Mouse (Mus musculus): ENCODE measurements at regions not wholly inside any gene's neighbourhood (a gene's known extent, or its start where the extent isn't known, plus 50 kb on each side); places are given as distances from the start of the nearest gene placed in this dataset.

DNA sequence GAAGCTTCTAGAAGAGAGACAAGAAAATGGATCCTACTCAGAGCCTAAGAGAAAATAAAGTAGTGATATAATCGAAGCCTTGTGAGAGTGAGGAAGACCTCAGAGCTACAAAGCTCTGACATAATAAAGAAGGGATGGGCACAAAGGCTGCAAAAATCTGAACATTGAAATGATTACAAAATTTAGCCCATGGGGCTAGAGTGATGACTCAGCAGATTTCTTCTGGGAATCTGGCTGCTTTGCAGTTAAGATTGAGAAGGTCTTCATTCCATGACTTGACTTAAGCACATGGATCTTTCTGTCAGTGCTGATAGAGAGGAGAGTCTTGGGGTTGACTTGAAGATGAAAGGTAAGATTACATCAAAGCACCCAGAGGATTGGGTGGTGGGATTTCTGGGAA lies 633.3 kb upstream of the Gm19410 start:
- no peak overlapping the region for H3K4me3 ChIP-seq (replicated peaks; ENCODE audit: control insufficient read depth, low read depth, low read length)
- H3K4me1 ChIP-seq (ENCODE audit: control insufficient read depth, insufficient read depth, low read length), result no peaks in the 10 kb centered on the region
- H3K27ac ChIP-seq (ENCODE audit: control insufficient read depth, insufficient read depth, low read depth, low read length, poor library complexity), result no peak overlapping the region
- WGBS, result 77% methylated on average over 1 of the region's 1 CpGs
- no peak for TF ChIP-seq CTCF (IDR thresholded peaks at IDR 0.05; ENCODE audit: control insufficient read depth, insufficient read depth, low read length)
- TF ChIP-seq POLR2A (IDR thresholded peaks at IDR 0.05; ENCODE audit: borderline replicate concordance, control insufficient read depth, low read depth, low read length), result no peak

DNA sequence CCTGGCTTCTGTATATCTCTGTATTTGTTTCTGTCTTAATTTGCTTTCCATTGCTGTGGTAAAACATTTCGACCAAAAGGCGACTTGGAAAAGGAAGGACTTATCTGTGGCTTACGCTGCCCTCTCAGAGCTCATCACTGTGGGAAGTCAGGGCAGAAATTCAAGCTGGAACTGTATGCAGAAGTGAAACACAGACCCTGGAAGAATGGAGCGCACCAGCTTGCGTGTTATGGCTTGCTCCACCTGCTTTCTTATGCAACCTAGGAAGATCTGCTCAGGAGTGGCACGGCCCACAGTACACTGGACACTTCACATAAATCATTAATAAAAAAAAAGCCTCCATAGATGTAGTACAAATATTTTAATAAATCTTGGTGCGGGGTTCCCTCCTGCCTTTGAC lies 630.0 kb upstream of the Gm19410 start:
- no peak overlapping the region for H3K27ac ChIP-seq (ENCODE audit: control insufficient read depth, insufficient read depth, low read depth, low read length, poor library complexity)
- TF ChIP-seq CTCF (IDR thresholded peaks at IDR 0.05; ENCODE audit: control insufficient read depth, insufficient read depth, low read length) (no peak), POLR2A (IDR thresholded peaks at IDR 0.05; ENCODE audit: borderline replicate concordance, control insufficient read depth, low read depth, low read length) (no peak)
- no peak overlapping the region for H3K4me3 ChIP-seq (replicated peaks; ENCODE audit: control insufficient read depth, low read depth, low read length)
- 51% methylated on average over 7 of the region's 7 CpGs for WGBS
- H3K4me1 ChIP-seq (ENCODE audit: control insufficient read depth, insufficient read depth, low read length), result no peaks in the 10 kb centered on the region

DNA sequence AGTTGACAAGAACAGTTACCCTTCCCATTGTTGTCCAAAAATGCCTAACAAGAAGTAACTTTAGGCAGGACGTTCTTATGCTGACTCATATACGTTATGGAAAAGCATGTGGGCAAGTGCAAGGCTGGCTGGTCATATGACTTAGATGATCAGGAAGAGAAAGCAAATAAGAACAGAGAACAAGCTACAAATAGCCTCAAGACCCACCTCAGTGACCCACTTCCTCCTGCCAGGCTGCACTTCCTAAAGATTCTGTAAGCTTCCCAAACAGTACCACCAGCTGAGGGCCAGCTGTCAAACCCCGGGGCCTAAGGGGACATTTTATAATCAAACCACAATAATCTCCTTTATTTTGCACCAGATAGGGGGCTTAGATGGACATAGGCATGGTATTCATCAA lies 628.9 kb upstream of the Gm19410 start:
- TF ChIP-seq CTCF (IDR thresholded peaks at IDR 0.05; ENCODE audit: control insufficient read depth, insufficient read depth, low read length) (no peak), POLR2A (IDR thresholded peaks at IDR 0.05; ENCODE audit: borderline replicate concordance, control insufficient read depth, low read depth, low read length) (no peak)
- Histone ChIP-seq H3K4me3 (replicated peaks; ENCODE audit: control insufficient read depth, low read depth, low read length) (no peak overlapping the region), H3K27ac (ENCODE audit: control insufficient read depth, insufficient read depth, low read depth, low read length, poor library complexity) (no peak overlapping the region), H3K4me1 (ENCODE audit: control insufficient read depth, insufficient read depth, low read length) (no peaks in the 10 kb centered on the region)
- WGBS, result 20% methylated on average over 3 of the region's 3 CpGs

DNA sequence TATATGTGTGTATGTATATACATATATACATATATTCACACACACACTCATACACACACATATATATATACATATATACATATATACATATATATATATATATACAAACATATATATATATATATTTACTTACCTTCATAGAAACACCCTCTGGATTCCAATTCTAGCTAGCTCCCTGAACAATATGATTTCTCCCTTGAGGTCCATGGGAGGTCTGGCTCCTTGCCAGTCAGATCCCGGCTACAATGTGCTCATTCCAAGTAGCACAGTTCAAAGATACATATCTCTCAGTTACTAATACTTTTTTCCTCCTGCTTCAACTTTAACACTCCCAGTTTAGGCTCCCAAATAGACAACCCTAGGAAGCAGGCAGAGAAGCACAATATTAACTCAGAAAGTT lies 624.8 kb upstream of the Gm19410 start:
- no peak overlapping the region for H3K27ac ChIP-seq (ENCODE audit: control insufficient read depth, insufficient read depth, low read depth, low read length, poor library complexity)
- WGBS, result 69% methylated on average over 1 of the region's 1 CpGs
- TF ChIP-seq CTCF (IDR thresholded peaks at IDR 0.05; ENCODE audit: control insufficient read depth, insufficient read depth, low read length) (no peak), POLR2A (IDR thresholded peaks at IDR 0.05; ENCODE audit: borderline replicate concordance, control insufficient read depth, low read depth, low read length) (no peak)
- no peaks in the 10 kb centered on the region for H3K4me1 ChIP-seq (ENCODE audit: control insufficient read depth, insufficient read depth, low read length)
- no peak overlapping the region for H3K4me3 ChIP-seq (replicated peaks; ENCODE audit: control insufficient read depth, low read depth, low read length)

DNA sequence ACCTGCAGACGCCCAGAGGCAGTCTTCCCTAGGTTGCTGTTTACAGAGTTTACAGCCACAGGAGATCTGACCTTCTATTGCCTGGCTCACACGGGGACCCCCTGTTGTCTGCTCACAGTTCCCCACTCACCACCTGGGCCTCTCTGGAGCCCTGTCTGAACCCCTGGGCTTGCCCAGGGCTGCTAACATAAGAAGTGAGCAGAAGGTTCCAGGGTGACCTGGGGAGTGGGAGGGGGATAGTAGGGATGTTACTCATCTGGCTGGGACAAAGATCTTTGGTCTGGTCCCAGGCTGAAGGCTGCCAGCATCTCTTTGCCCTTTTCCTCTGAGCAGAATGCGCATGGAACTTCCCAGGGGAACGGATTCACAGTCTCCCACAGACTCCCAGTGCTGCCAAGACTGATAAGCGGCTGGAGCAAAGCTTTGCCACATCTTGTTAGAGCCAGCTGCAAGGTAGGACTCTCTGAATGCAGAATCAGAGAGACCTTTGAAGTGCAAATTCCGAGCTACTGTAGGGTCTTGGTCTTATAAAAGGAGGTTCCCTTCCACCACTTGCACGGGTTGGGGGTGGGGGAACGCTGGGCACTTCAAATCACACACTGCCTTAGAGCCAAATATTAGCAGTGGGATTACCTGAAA lies 622.5 kb upstream of the Gm19410 start:
- TF ChIP-seq POLR2A (IDR thresholded peaks at IDR 0.05; ENCODE audit: borderline replicate concordance, control insufficient read depth, low read depth, low read length) (no peak), CTCF (IDR thresholded peaks at IDR 0.05; ENCODE audit: control insufficient read depth, insufficient read depth, low read length) (no peak)
- H3K27ac ChIP-seq (ENCODE audit: control insufficient read depth, insufficient read depth, low read depth, low read length, poor library complexity), result no peak overlapping the region
- H3K4me3 ChIP-seq (replicated peaks; ENCODE audit: control insufficient read depth, low read depth, low read length), result no peak overlapping the region
- WGBS, result 60% methylated on average over 8 of the region's 8 CpGs
- H3K4me1 ChIP-seq (ENCODE audit: control insufficient read depth, insufficient read depth, low read length), result no peaks in the 10 kb centered on the region

DNA sequence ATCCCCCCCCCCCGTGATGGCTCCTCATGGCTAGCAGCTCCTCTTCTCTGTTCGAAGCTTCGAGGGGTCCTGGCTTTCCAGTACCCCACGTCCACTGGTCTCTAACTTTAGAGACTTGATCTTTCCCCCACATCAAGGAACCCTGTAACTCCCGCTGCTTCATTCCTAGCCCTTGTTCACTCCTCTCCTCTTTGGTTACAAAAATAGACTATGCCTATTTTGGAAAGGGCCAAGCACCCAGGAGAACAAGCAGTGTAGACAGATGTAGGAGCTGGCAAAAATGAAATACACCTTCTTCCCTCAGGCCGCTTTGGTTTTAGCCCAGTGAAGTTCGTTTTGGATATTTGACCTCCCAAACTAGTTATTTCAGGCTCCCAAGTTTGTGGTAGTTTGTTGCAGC lies 621.9 kb upstream of the Gm19410 start:
- Histone ChIP-seq H3K27ac (ENCODE audit: control insufficient read depth, insufficient read depth, low read depth, low read length, poor library complexity) (no peak overlapping the region), H3K4me3 (replicated peaks; ENCODE audit: control insufficient read depth, low read depth, low read length) (no peak overlapping the region), H3K4me1 (ENCODE audit: control insufficient read depth, insufficient read depth, low read length) (no peaks in the 10 kb centered on the region)
- TF ChIP-seq CTCF (IDR thresholded peaks at IDR 0.05; ENCODE audit: control insufficient read depth, insufficient read depth, low read length), result no peak
- no peak for TF ChIP-seq POLR2A (IDR thresholded peaks at IDR 0.05; ENCODE audit: borderline replicate concordance, control insufficient read depth, low read depth, low read length)
- WGBS, result 79% methylated on average over 7 of the region's 7 CpGs

DNA sequence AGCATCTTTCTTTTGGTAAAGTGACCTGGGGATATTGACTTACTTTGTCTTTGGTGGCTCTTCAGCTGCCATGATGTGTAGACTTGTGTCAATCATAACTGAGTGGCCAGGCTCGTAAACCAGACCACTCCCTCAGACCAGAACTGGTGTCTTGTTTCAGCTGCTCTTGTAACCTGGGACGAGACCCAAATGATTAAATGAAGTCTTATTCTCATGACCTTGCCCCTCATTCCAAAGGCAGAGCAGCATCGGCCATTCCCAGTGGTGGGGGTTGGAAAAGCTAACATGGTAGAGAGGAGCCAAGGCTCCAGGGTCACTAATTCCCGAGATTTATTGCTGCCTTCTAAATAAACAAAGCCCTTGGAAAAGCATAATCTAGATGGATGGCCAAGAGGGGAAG lies 621.2 kb upstream of the Gm19410 start:
- WGBS, result 71% methylated on average over 4 of the region's 4 CpGs
- Histone ChIP-seq H3K27ac (ENCODE audit: control insufficient read depth, insufficient read depth, low read depth, low read length, poor library complexity) (no peak overlapping the region), H3K4me1 (ENCODE audit: control insufficient read depth, insufficient read depth, low read length) (no peaks in the 10 kb centered on the region), H3K4me3 (replicated peaks; ENCODE audit: control insufficient read depth, low read depth, low read length) (no peak overlapping the region)
- TF ChIP-seq POLR2A (IDR thresholded peaks at IDR 0.05; ENCODE audit: borderline replicate concordance, control insufficient read depth, low read depth, low read length), result no peak
- no peak for TF ChIP-seq CTCF (IDR thresholded peaks at IDR 0.05; ENCODE audit: control insufficient read depth, insufficient read depth, low read length)

DNA sequence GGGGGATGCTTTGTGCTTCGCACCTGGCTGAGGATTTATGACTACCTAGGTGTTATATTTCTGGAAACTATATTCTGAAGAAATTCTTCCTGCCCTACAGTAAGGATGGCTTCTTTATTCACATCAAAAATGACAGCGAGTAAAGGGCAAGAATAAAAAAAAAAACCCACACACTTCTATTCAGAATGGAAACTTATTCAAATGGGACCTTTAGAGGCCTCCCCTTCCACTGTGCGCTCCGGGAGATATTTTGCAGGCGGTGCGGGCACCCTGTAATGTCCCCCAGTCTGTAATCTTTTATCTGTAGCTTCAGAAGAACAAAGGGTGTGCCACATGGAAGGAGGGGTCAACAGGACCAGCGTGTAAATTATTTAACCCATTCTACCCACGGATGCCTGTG lies 618.1 kb upstream of the Gm19410 start:
- TF ChIP-seq CTCF (IDR thresholded peaks at IDR 0.05; ENCODE audit: control insufficient read depth, insufficient read depth, low read length) (no peak), POLR2A (IDR thresholded peaks at IDR 0.05; ENCODE audit: borderline replicate concordance, control insufficient read depth, low read depth, low read length) (no peak)

DNA sequence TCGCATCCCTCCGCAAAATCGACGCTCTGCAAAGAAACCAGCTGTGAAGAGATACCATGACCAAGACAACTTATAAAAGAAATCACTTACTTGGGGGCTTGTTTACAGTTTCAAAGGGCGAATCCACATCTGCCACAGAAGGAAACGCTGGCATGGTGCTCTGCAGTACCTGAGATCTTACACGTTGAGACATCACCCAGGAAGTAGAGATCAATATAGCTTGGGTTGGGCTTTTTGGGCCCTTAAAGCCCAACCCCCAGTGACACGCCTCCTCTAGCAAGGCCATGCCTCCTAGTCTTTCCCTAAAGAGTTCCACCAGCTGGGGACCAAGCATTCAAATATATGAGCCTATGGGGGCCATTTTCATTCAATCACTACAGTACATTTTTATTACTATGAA lies 617.6 kb upstream of the Gm19410 start:
- WGBS, result 88% methylated on average over 8 of the region's 8 CpGs
- Histone ChIP-seq H3K4me3 (replicated peaks; ENCODE audit: control insufficient read depth, low read depth, low read length) (no peak overlapping the region), H3K27ac (ENCODE audit: control insufficient read depth, insufficient read depth, low read depth, low read length, poor library complexity) (no peak overlapping the region), H3K4me1 (ENCODE audit: control insufficient read depth, insufficient read depth, low read length) (no peaks in the 10 kb centered on the region)
- TF ChIP-seq CTCF (IDR thresholded peaks at IDR 0.05; ENCODE audit: control insufficient read depth, insufficient read depth, low read length) (no peak), POLR2A (IDR thresholded peaks at IDR 0.05; ENCODE audit: borderline replicate concordance, control insufficient read depth, low read depth, low read length) (no peak)

More for the DNA sequence above, 618.1 kb upstream of the Gm19410 start:
- Histone ChIP-seq H3K4me1 (ENCODE audit: control insufficient read depth, insufficient read depth, low read length) (no peaks in the 10 kb centered on the region), H3K27ac (ENCODE audit: control insufficient read depth, insufficient read depth, low read depth, low read length, poor library complexity) (no peak overlapping the region), H3K4me3 (replicated peaks; ENCODE audit: control insufficient read depth, low read depth, low read length) (no peak overlapping the region)
- WGBS, result 82% methylated on average over 8 of the region's 8 CpGs

Measured in bone marrow, adult 2 months (tissue).